Mouse (Mus musculus): ENCODE measurements around the gene Apobec1. TPM values are rescaled to one million over a fixed set of nuclear protein-coding genes. Genes with fewer than 3 reads are reported as not detected.
A peak's percentile ranks its signal among the peaks of the same experiment; 100 is the strongest.
"Not testable (repeated sequence)": the region's sequence is repeated elsewhere in the genome, so short reads cannot be mapped to it uniquely, and the experiment has no call there.

The Apobec1 gene
- polyA plus RNA-seq, 1 experiment from 2014 or later = 3.7 TPM

GRCm38 (mm10) chr6:122575037-122575436 lies 27.2 kb downstream of the Apobec1 start:
- not testable (repeated sequence) for ATAC-seq

GRCm38 (mm10) chr6:122571617-122571959 lies 30.7 kb downstream of the Apobec1 start:
- no peaks in the 10 kb centered on the region for H3K27me3 ChIP-seq (replicated peaks)
- 30% methylated on average over 3 of the region's 3 CpGs for WGBS (ENCODE audit: insufficient replicate concordance)
- H3K9me3 ChIP-seq (replicated peaks) = no peaks in the 10 kb centered on the region
- H3K9ac ChIP-seq = no peak overlapping the region
- no peak overlapping the region for H3K4me2 ChIP-seq
- no peak overlapping the region for H3K27ac ChIP-seq
- H3K4me1 ChIP-seq = peaks cover 14% of the 10 kb centered on the region
- no peak for ATAC-seq
- no peaks in the 10 kb centered on the region for H3K36me3 ChIP-seq
- H3K4me3 ChIP-seq = no peak overlapping the region

More at GRCm38 (mm10) chr6:122575037-122575436, 27.2 kb downstream of the Apobec1 start:
- not testable (repeated sequence) for H3K9ac ChIP-seq; H3K27ac ChIP-seq; H3K36me3 ChIP-seq; H3K4me3 ChIP-seq; H3K27me3 ChIP-seq (replicated peaks); H3K4me2 ChIP-seq; H3K9me3 ChIP-seq (replicated peaks)
- WGBS (ENCODE audit: insufficient replicate concordance) = 65% methylated on average over 1 of the region's 1 CpGs
- H3K4me1 ChIP-seq = peaks cover 14% of the 10 kb centered on the region

- H3K4me1 ChIP-seq = peaks cover 14% of the 10 kb centered on the region
- H3K4me2 ChIP-seq = no peak overlapping the region
- no peak overlapping the region for H3K4me3 ChIP-seq
- H3K36me3 ChIP-seq = no peaks in the 10 kb centered on the region
- H3K27me3 ChIP-seq (replicated peaks) = no peaks in the 10 kb centered on the region
- peak; percentile 54; the same call in 1 of the 2 replicates for ATAC-seq
- no peaks in the 10 kb centered on the region for H3K9me3 ChIP-seq (replicated peaks)
- 25% methylated on average over 8 of the region's 8 CpGs for WGBS (ENCODE audit: insufficient replicate concordance)
- no peak overlapping the region for H3K27ac ChIP-seq
- H3K9ac ChIP-seq = no peak overlapping the region
Observed at GRCm38 (mm10) chr6:122570695-122571616, 31.3 kb downstream of the Apobec1 start.

GRCm38 (mm10) chr6:122569762-122570161 lies 32.5 kb downstream of the Apobec1 start:
- Histone ChIP-seq H3K4me1 (peaks cover 14% of the 10 kb centered on the region), H3K9ac (no peak overlapping the region), H3K4me2 (no peak overlapping the region), H3K9me3 (replicated peaks) (no peaks in the 10 kb centered on the region), H3K4me3 (no peak overlapping the region), H3K27ac (no peak overlapping the region), H3K36me3 (no peaks in the 10 kb centered on the region), H3K27me3 (replicated peaks) (peaks cover 2% of the 10 kb centered on the region; the same call in 1 of the 2 replicates)
- ATAC-seq = no peak
- WGBS (ENCODE audit: insufficient replicate concordance) = 73% methylated on average over 1 of the region's 1 CpGs

GRCm38 (mm10) chr6:122569113-122569512 lies 33.1 kb downstream of the Apobec1 start:
- WGBS (ENCODE audit: insufficient replicate concordance) = 58% methylated on average over 5 of the region's 5 CpGs
- H3K4me1 ChIP-seq = peaks cover 14% of the 10 kb centered on the region
- ATAC-seq = no peak
- H3K36me3 ChIP-seq = no peaks in the 10 kb centered on the region
- no peak overlapping the region for H3K9ac ChIP-seq
- H3K27ac ChIP-seq = no peak overlapping the region
- no peak overlapping the region for H3K4me3 ChIP-seq
- no peaks in the 10 kb centered on the region for H3K9me3 ChIP-seq (replicated peaks)
- no peak overlapping the region for H3K4me2 ChIP-seq
- peaks cover 7% of the 10 kb centered on the region; the same call in 1 of the 2 replicates for H3K27me3 ChIP-seq (replicated peaks)

- no peak overlapping the region for H3K27ac ChIP-seq
Observed at GRCm38 (mm10) chr6:122565070-122565784, 37.0 kb downstream of the Apobec1 start.

GRCm38 (mm10) chr6:122562463-122562862 lies 39.8 kb downstream of the Apobec1 start:
- H3K36me3 ChIP-seq = no peaks in the 10 kb centered on the region
- H3K4me2 ChIP-seq = no peak overlapping the region
- H3K27ac ChIP-seq = no peak overlapping the region
- H3K4me1 ChIP-seq = peaks cover 8% of the 10 kb centered on the region; the same call in 1 of the 2 replicates
- 2% methylated on average over 6 of the region's 6 CpGs for whole genome bisulfite sequencing (ENCODE audit: insufficient replicate concordance)
- H3K4me3 ChIP-seq = no peak overlapping the region
- no peak for ATAC-seq
- H3K9me3 ChIP-seq (replicated peaks) = no peaks in the 10 kb centered on the region
- no peak overlapping the region for H3K9ac ChIP-seq
- peaks cover 35% of the 10 kb centered on the region for H3K27me3 ChIP-seq (replicated peaks)

More at GRCm38 (mm10) chr6:122565070-122565784, 37.0 kb downstream of the Apobec1 start:
- ATAC-seq = no peak
- WGBS (ENCODE audit: insufficient replicate concordance) = 64% methylated on average over 9 of the region's 9 CpGs
- no peak overlapping the region for H3K4me2 ChIP-seq
- H3K9me3 ChIP-seq (replicated peaks) = no peaks in the 10 kb centered on the region
- H3K36me3 ChIP-seq = no peaks in the 10 kb centered on the region
- peaks cover 35% of the 10 kb centered on the region for H3K27me3 ChIP-seq (replicated peaks)
- H3K4me1 ChIP-seq = peaks cover 6% of the 10 kb centered on the region; the same call in 1 of the 2 replicates
- H3K9ac ChIP-seq = no peak overlapping the region
- no peak overlapping the region for H3K4me3 ChIP-seq

- WGBS (ENCODE audit: insufficient replicate concordance) = 72% methylated on average over 20 of the region's 20 CpGs
- Histone ChIP-seq H3K9ac (no peak overlapping the region), H3K36me3 (no peaks in the 10 kb centered on the region), H3K4me1 (peaks cover 8% of the 10 kb centered on the region; the same call in 1 of the 2 replicates), H3K9me3 (replicated peaks) (no peaks in the 10 kb centered on the region), H3K27ac (no peak overlapping the region), H3K27me3 (replicated peaks) (peaks cover 38% of the 10 kb centered on the region), H3K4me2 (peak overlapping the region; percentile 41), H3K4me3 (no peak overlapping the region)
- ATAC-seq = no peak; the same call in 1 of the 2 replicates
Observed at GRCm38 (mm10) chr6:122561005-122561404, 41.2 kb downstream of the Apobec1 start.

GRCm38 (mm10) chr6:122560427-122560826 lies 41.8 kb downstream of the Apobec1 start:
- Histone ChIP-seq H3K27ac (no peak overlapping the region), H3K9me3 (replicated peaks) (no peaks in the 10 kb centered on the region), H3K4me2 (peak overlapping the region; percentile 41), H3K9ac (no peak overlapping the region), H3K4me1 (peaks cover 8% of the 10 kb centered on the region; the same call in 1 of the 2 replicates), H3K27me3 (replicated peaks) (peaks cover 43% of the 10 kb centered on the region), H3K36me3 (no peaks in the 10 kb centered on the region), H3K4me3 (no peak overlapping the region)
- no peak for ATAC-seq
- WGBS (ENCODE audit: insufficient replicate concordance) = 17% methylated on average over 17 of the region's 17 CpGs

GRCm38 (mm10) chr6:122556959-122557561 lies 45.2 kb downstream of the Apobec1 start:
- Histone ChIP-seq H3K4me2 (0 out of 2 replicates have a peak overlapping the region, but pooled peaks have one; percentile 22), H3K9me3 (replicated peaks) (no peaks in the 10 kb centered on the region), H3K4me1 (peaks cover 8% of the 10 kb centered on the region; the same call in 1 of the 2 replicates), H3K27me3 (replicated peaks) (peaks cover 33% of the 10 kb centered on the region), H3K27ac (no peak overlapping the region), H3K36me3 (no peaks in the 10 kb centered on the region), H3K4me3 (no peak overlapping the region), H3K9ac (no peak overlapping the region)
- ATAC-seq = no peak
- 23% methylated on average over 15 of the region's 15 CpGs for WGBS (ENCODE audit: insufficient replicate concordance)

GRCm38 (mm10) chr6:122555266-122555665 lies 47.0 kb downstream of the Apobec1 start:
- peaks cover 2% of the 10 kb centered on the region; the same call in 1 of the 2 replicates for H3K4me1 ChIP-seq
- ATAC-seq = no peak
- H3K9ac ChIP-seq = no peak overlapping the region
- H3K36me3 ChIP-seq = no peaks in the 10 kb centered on the region
- H3K27ac ChIP-seq = no peak overlapping the region
- no peak overlapping the region for H3K4me3 ChIP-seq
- WGBS (ENCODE audit: insufficient replicate concordance) = 27% methylated on average over 7 of the region's 7 CpGs
- H3K9me3 ChIP-seq (replicated peaks) = no peaks in the 10 kb centered on the region
- H3K27me3 ChIP-seq (replicated peaks) = peaks cover 19% of the 10 kb centered on the region; the same call in 1 of the 2 replicates
- H3K4me2 ChIP-seq = no peak overlapping the region

All from liver, embryonic 12.5 days (tissue).